Mouse (Mus musculus) lung, adult 2 months (tissue): Measurements from ENCODE around the gene Shkbp1. TPM values are rescaled to one million over a fixed set of nuclear protein-coding genes. Genes with fewer than 3 reads are reported as not detected.

Experiments
- DNase-seq: peaks from one replicate; pipeline ENCODE4 v3.0.0; 2022
- H3K4me1 ChIP-seq: fragments of 200-500 bp; 2 replicates; pipeline ENCODE4 v1.6.1; 2011; ENCODE audit warnings: low read length; ENCODE audit not compliant: control insufficient read depth, insufficient read depth
- H3K4me3 ChIP-seq: fragments of 200-500 bp; replicated peaks from 2 replicates; pipeline ENCODE3; 2011; ENCODE audit warnings: low read depth, mild to moderate bottlenecking, control low read depth, low read length; ENCODE audit errors: extremely low read depth
- CTCF ChIP-seq: fragments of 200-500 bp; IDR thresholded peaks from 2 replicates; pipeline ENCODE4 v1.5.1; 2011; ENCODE audit warnings: mild to moderate bottlenecking, low read length, control low read depth; ENCODE audit not compliant: insufficient read depth
- POLR2A ChIP-seq: fragments of 200-500 bp; IDR thresholded peaks from 2 replicates; pipeline ENCODE4 v1.6.1; 2011; ENCODE audit warnings: low read depth, mild to moderate bottlenecking, control low read depth, low read length, borderline replicate concordance; ENCODE audit errors: extremely low read depth
- WGBS: fragments of 180-500 bp; shearing (Covaris S2); methylation state at CpG from one replicate; pipeline ENCODE4 v1.1.7; 2018; 5-methylcytosine and 5-hydroxymethylcytosine counted together
- polyA plus RNA-seq: library from polyadenylated mRNA; depleted of rRNA; stranded (reverse); fragments of >200 nt; gene quantifications from 2 replicates; pipeline ENCODE4 v1.2.3, GENCODE M21; 2012

Shkbp1 gene
- polyA plus RNA-seq, 1 experiment, result 85.1 TPM

DNA sequence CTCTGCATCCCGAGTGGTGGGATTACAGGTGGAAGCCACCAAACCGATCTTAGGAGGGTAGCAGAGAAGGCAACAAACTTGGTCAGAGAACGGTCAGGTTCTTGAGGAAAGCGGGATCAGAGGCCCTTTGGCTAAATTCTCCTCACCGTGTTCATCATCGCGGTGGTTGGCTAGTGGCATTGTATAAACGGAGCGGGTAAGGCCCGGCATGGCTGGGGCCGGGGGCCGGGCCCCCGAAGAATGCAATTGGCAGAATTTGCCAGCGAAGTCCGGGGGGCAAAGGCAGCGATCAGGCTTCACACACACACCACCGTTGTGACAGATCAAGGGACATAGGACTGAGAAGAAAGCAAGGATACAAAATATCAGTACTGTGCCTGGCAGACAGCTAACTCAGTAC lies 25.8 kb downstream of the Shkbp1 start:
- TF ChIP-seq CTCF (no peak), POLR2A (no peak)
- H3K4me1 ChIP-seq, result peaks cover 14% of the 10 kb centered on the region
- H3K4me3 ChIP-seq, result no peak overlapping the region
- 38% methylated on average over 17 of the region's 17 CpGs for WGBS
- DNase-seq, result peak; percentile 15

- H3K4me1 ChIP-seq, result peaks cover 14% of the 10 kb centered on the region
- TF ChIP-seq CTCF (peak; percentile 55), POLR2A (no peak)
- peak; percentile 89 for DNase-seq
- H3K4me3 ChIP-seq, result no peak overlapping the region
- 10% methylated on average over 45 of the region's 45 CpGs for WGBS
These were observed 26.4 kb downstream of the Shkbp1 start for GRCm38 (mm10) chr7:27329326-27329947.

- peaks cover 14% of the 10 kb centered on the region for H3K4me1 ChIP-seq
- WGBS, result 31% methylated on average over 16 of the region's 16 CpGs
- TF ChIP-seq POLR2A (no peak), CTCF (no peak)
These were observed 27.2 kb downstream of the Shkbp1 start for GRCm38 (mm10) chr7:27328648-27329047.

DNA sequence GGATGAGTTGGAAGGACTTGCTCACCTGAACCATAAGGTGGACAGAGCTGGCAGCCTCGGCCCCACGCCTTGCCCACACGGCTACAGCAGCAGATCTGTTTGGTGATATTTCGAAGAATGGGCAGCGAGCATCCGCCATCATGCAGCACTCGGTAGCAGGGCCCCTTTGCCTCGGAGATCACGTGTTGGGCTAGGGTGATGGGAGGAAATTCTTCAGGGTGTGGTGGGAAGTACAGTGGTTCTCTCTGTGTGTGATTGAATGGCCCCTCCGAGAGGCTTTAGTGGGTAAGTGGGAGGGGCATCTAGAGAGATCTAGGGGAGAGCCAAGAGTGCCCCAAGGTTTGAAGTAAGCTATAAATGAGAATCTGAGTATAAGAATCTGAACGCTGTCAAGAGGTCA lies 27.7 kb downstream of the Shkbp1 start:
- 69% methylated on average over 11 of the region's 11 CpGs for WGBS
- Histone ChIP-seq H3K4me3 (no peak overlapping the region), H3K4me1 (peaks cover 14% of the 10 kb centered on the region)
- DNase-seq, result no peak
- TF ChIP-seq CTCF, result no peak
- TF ChIP-seq POLR2A, result no peak

More at GRCm38 (mm10) chr7:27328648-27329047, 27.2 kb downstream of the Shkbp1 start:
- peak; percentile 25 for DNase-seq
- no peak overlapping the region for H3K4me3 ChIP-seq

DNA sequence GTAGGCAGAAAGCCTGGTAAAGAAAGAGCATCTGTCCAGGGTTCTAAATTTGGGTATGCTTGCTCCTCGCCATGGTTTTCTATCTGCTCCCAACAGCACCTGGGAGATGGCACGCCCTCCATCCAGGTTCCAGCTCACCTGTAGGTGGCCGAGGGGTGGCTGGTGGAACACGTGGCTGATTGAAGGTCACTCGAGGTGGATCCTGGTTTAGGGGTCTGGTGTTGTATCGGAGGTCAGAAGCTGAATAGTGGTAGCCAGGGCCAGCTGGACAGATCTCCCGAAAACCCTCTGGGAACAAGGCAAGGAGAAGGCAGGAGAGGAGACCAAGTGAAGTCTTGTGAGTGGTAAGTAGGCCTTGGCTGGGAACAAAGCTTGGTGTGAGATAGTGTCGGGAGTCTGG lies 28.3 kb downstream of the Shkbp1 start:
- H3K4me3 ChIP-seq, result no peak overlapping the region
- TF ChIP-seq CTCF, result no peak
- TF ChIP-seq POLR2A, result no peak
- H3K4me1 ChIP-seq, result peaks cover 14% of the 10 kb centered on the region
- WGBS, result 99% methylated on average over 8 of the region's 8 CpGs
- no peak for DNase-seq

DNA sequence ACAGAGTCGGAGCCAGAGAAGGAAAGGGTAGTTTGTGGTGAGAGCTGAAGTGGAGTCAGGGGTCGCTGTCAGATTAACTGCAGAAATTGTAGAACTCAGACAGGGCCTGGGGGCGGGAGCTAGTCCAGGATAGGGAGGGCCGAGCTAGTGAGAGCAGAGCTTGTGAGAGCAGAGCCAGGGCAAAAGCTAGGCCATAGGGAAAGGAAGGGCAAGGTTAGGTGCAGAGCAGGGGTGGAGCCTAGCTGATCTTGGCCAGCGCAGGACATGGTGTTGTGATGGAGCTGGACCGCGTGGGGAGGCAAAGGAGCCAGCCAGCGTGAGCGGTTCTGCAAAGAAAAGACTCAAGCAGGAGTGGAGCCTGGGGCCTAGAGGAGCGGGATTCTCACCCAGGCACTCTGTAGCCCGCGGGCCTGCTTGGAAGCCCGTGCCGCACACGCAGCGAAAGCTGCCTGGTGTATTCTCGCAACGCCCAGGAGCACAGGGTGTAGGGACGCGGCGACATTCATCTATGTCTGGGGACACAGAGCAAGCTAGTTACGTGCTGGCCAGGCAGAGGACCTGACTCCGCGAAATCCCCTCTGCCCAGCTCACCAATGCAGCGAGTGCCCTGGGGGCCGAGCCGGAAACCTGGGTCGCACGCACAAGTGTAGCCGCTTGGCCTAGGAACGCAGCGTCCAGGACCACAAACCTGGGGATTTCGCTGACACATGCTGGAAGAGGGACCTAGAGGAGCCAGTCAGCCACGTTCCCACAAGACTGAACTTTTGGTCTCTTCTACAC lies 29.5 kb downstream of the Shkbp1 start:
- peaks cover 12% of the 10 kb centered on the region for H3K4me1 ChIP-seq
- WGBS, result 71% methylated on average over 34 of the region's 34 CpGs
- DNase-seq, result peak; percentile 31
- no peak for TF ChIP-seq POLR2A
- no peak for TF ChIP-seq CTCF
- H3K4me3 ChIP-seq, result no peak overlapping the region

GRCm38 (mm10) chr7:27325697-27326096 lies 30.1 kb downstream of the Shkbp1 start:
- TF ChIP-seq CTCF (no peak), POLR2A (no peak)
- 13% methylated on average over 24 of the region's 24 CpGs for WGBS
- Histone ChIP-seq H3K4me3 (no peak overlapping the region), H3K4me1 (peaks cover 9% of the 10 kb centered on the region)
- peak; percentile 65 for DNase-seq

GRCm38 (mm10) chr7:27324928-27325327 lies 30.9 kb downstream of the Shkbp1 start:
- TF ChIP-seq POLR2A, result no peak
- no peak for TF ChIP-seq CTCF
- DNase-seq, result no peak
- H3K4me3 ChIP-seq, result no peak overlapping the region
- WGBS, result 66% methylated on average over 19 of the region's 20 CpGs
- H3K4me1 ChIP-seq, result 0 out of 2 replicates have a peak, but pooled peaks cover 5% of the 10 kb centered on the region

DNA sequence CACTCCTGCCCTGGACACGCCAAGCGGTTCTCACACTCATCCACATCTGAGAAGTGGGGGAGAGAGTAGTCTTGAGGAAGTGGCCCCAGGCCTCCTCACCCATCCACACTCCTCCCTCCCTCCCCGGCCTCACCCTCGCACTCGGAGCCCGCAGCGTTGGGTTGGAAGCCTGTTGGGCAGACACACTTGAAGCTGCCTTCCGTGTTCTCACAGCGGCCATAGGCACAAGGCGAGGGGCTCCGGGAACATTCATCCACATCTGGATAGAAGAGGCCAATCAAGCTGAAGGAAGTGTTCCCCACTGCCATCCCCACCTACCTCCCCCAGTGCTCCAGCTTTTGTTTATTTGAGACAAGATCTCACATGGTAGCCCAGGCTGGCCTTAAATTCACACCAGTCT lies 31.7 kb downstream of the Shkbp1 start:
- H3K4me1 ChIP-seq, result 0 out of 2 replicates have a peak, but pooled peaks cover 5% of the 10 kb centered on the region
- WGBS, result 92% methylated on average over 11 of the region's 11 CpGs
- no peak for DNase-seq
- no peak for TF ChIP-seq POLR2A
- TF ChIP-seq CTCF, result no peak
- H3K4me3 ChIP-seq, result no peak overlapping the region

GRCm38 (mm10) chr7:27323001-27323400 lies 32.8 kb downstream of the Shkbp1 start:
- Histone ChIP-seq H3K4me3 (no peak overlapping the region), H3K4me1 (no peaks in the 10 kb centered on the region)
- 96% methylated on average over 5 of the region's 5 CpGs for WGBS
- DNase-seq, result no peak
- TF ChIP-seq POLR2A (no peak), CTCF (no peak)
